Mouse (Mus musculus) cerebellum, postnatal 4 days (tissue): ENCODE results near the gene Kcnk4.

Experiments used
- DNase-seq, 2 experiments: peaks; one replicate each; pipeline ENCODE4 v3.0.0; 2022; ENCODE audit warnings: low spot score in 2 of 2, mixed read lengths in 1 of 2

Kcnk4 gene

GRCm38 (mm10) chr19:6968491-6969271 is 34.4 kb upstream of the Kcnk4 start:
- DNase-seq = no peak

GRCm38 (mm10) chr19:6956461-6956860 is 22.1 kb upstream of the Kcnk4 start:
- DNase-seq = no peak

GRCm38 (mm10) chr19:6955424-6955823 is 21.1 kb upstream of the Kcnk4 start:
- no peak for DNase-seq

- no peak for DNase-seq
Observed at GRCm38 (mm10) chr19:6954046-6954445, 19.7 kb upstream of the Kcnk4 start.

GRCm38 (mm10) chr19:6952712-6953037 is 18.4 kb upstream of the Kcnk4 start:
- DNase-seq = no peak

GRCm38 (mm10) chr19:6951994-6952711 is 17.8 kb upstream of the Kcnk4 start:
- peak in 1 of 2 experiments; percentile 60 for DNase-seq

GRCm38 (mm10) chr19:6951381-6951968 is 17.2 kb upstream of the Kcnk4 start:
- DNase-seq = peak; percentile 68 to 84

- DNase-seq = peak in 1 of 2 experiments; percentile 49
Observed at GRCm38 (mm10) chr19:6950613-6951153, 16.4 kb upstream of the Kcnk4 start.

- DNase-seq = no peak
Observed at GRCm38 (mm10) chr19:6949951-6950350, 15.6 kb upstream of the Kcnk4 start.

- no peak for DNase-seq
Observed at GRCm38 (mm10) chr19:6949532-6949931, 15.2 kb upstream of the Kcnk4 start.

- DNase-seq = no peak
Observed at GRCm38 (mm10) chr19:6948186-6948585, 13.9 kb upstream of the Kcnk4 start.

GRCm38 (mm10) chr19:6947742-6948141 is 13.4 kb upstream of the Kcnk4 start:
- no peak for DNase-seq

- no peak for DNase-seq
Observed at GRCm38 (mm10) chr19:6943709-6944108, 9.4 kb upstream of the Kcnk4 start.

GRCm38 (mm10) chr19:6942764-6943163 is 8.4 kb upstream of the Kcnk4 start:
- DNase-seq = no peak

- DNase-seq = peak; percentile 75 to 87
Observed at GRCm38 (mm10) chr19:6942249-6942691, 8.0 kb upstream of the Kcnk4 start, which contains the start of gene Gpr137. TSS of gene Gpr137 (minus strand) at chr19:6942480.

- DNase-seq = peak; percentile 95 to 98
Observed at GRCm38 (mm10) chr19:6941372-6942248, 7.3 kb upstream of the Kcnk4 start, which contains the start of gene Bad. TSS of gene Bad (plus strand) at chr19:6941861.

GRCm38 (mm10) chr19:6940396-6941351 is 6.4 kb upstream of the Kcnk4 start:
- DNase-seq = no peak

GRCm38 (mm10) chr19:6939106-6940002 is 5.0 kb upstream of the Kcnk4 start:
- no peak for DNase-seq
